Mouse (Mus musculus) neural tube, embryonic 14.5 days (tissue): ENCODE measurements around the gene Ngly1. TPM values are rescaled to one million over a fixed set of nuclear protein-coding genes. Genes with fewer than 3 reads are reported as not detected.

Experiments used
- ATAC-seq: fragments of 200-750 bp; cut with Nextera tagmentation; 2 replicates; pipeline ENCODE4 v1.8.0; 2017; ENCODE audit warnings: low read depth, mild to moderate bottlenecking, moderate TSS enrichment, moderate library complexity
- H3K27ac ChIP-seq: fragments of 300-500 bp; sonication (generic); 2 replicates; pipeline ENCODE4 v1.5.1; 2014; ENCODE audit warnings: low read depth, mild to moderate bottlenecking, control low read depth, low read length, moderate library complexity, mixed read lengths
- H3K27me3 ChIP-seq: fragments of 300-500 bp; sonication (generic); 2 replicates; pipeline ENCODE4 v1.6.1; 2014; ENCODE audit warnings: low read length; ENCODE audit not compliant: control insufficient read depth, insufficient read depth
- H3K36me3 ChIP-seq: fragments of 300-500 bp; sonication (generic); 2 replicates; pipeline ENCODE4 v1.6.1; 2014; ENCODE audit warnings: low read length, mixed read lengths; ENCODE audit not compliant: control insufficient read depth, insufficient read depth
- H3K4me1 ChIP-seq: fragments of 300-500 bp; sonication (generic); 2 replicates; pipeline ENCODE4 v1.6.1; 2014; ENCODE audit warnings: low read length; ENCODE audit not compliant: control insufficient read depth, insufficient read depth
- H3K4me2 ChIP-seq: fragments of 300-500 bp; sonication (generic); 2 replicates; pipeline ENCODE4 v1.6.1; 2014; ENCODE audit warnings: mild to moderate bottlenecking, low read depth, low read length, control low read depth
- H3K4me3 ChIP-seq: fragments of 300-500 bp; sonication (generic); 2 replicates; pipeline ENCODE4 v1.5.1; 2014; ENCODE audit warnings: low read depth, low read length, control low read depth, mixed read lengths
- H3K9ac ChIP-seq: fragments of 300-500 bp; sonication (generic); replicated peaks from 2 replicates; pipeline ENCODE4 v1.6.1; 2014; ENCODE audit warnings: low read depth, mild to moderate bottlenecking, control low read depth, low read length, mixed read lengths
- H3K9me3 ChIP-seq: fragments of 300-500 bp; sonication (generic); 2 replicates; pipeline ENCODE4 v1.6.1; 2016; ENCODE audit warnings: low read length; ENCODE audit not compliant: control insufficient read depth
- WGBS: fragments of 180-500 bp; shearing (Covaris S2); extraction: QIAGEN DNeasy Blood & Tissue Kit; methylation state at CpG from one replicate; pipeline ENCODE4 v1.1.7; 2014; 5-methylcytosine and 5-hydroxymethylcytosine counted together
- polyA plus RNA-seq: library from polyadenylated mRNA; unstranded; fragments of >200 nt; fragmentation: Nextera tagmentation; extraction: Ambion mirVana; gene quantifications from 2 replicates; pipeline ENCODE4 v1.2.1, GENCODE M21; 2014

Ngly1 gene
- polyA plus RNA-seq, 1 experiment from 2014 or later = 27.5 TPM

- Histone ChIP-seq H3K9me3 (no peaks in the 10 kb centered on the region), H3K36me3 (no peaks in the 10 kb centered on the region), H3K27ac (0 out of 2 replicates have a peak overlapping the region, but pooled peaks have one; percentile 71), H3K4me3 (peak overlapping the region; percentile 82), H3K9ac (peak overlapping the region; percentile 91), H3K4me1 (peaks cover 8% of the 10 kb centered on the region), H3K4me2 (peak overlapping the region; percentile 87), H3K27me3 (no peaks in the 10 kb centered on the region)
- WGBS = 16% methylated on average over 9 of the region's 9 CpGs
- peak; percentile 45 for ATAC-seq
These were observed 400 bp upstream of the Ngly1 start for GRCm38 (mm10) chr14:16248603-16249157.

GRCm38 (mm10) chr14:16250099-16250498 lies 1.0 kb downstream of the Ngly1 start:
- Histone ChIP-seq H3K4me1 (peaks cover 4% of the 10 kb centered on the region; the same call in 1 of the 2 replicates), H3K9ac (peak overlapping the region; percentile 91), H3K36me3 (0 out of 2 replicates have a peak, but pooled peaks cover 4% of the 10 kb centered on the region), H3K9me3 (no peaks in the 10 kb centered on the region), H3K4me2 (peak overlapping the region; percentile 87), H3K27me3 (no peaks in the 10 kb centered on the region), H3K27ac (no peak overlapping the region), H3K4me3 (peak overlapping the region; percentile 82)
- no peak for ATAC-seq
- 75% methylated on average over 3 of the region's 3 CpGs for WGBS

- no peak overlapping the region for H3K9ac ChIP-seq
- 95% methylated on average over 3 of the region's 3 CpGs for WGBS
- no peak overlapping the region for H3K27ac ChIP-seq
- ATAC-seq = no peak
- no peak overlapping the region for H3K4me3 ChIP-seq
- H3K36me3 ChIP-seq = peaks cover 7% of the 10 kb centered on the region; the same call in 1 of the 2 replicates
- H3K4me2 ChIP-seq = no peak overlapping the region
- H3K9me3 ChIP-seq = no peaks in the 10 kb centered on the region
- no peaks in the 10 kb centered on the region for H3K4me1 ChIP-seq
- no peaks in the 10 kb centered on the region for H3K27me3 ChIP-seq
These were observed 6.7 kb downstream of the Ngly1 start for GRCm38 (mm10) chr14:16255745-16256144.

GRCm38 (mm10) chr14:16256209-16256608 lies 7.1 kb downstream of the Ngly1 start:
- H3K9me3 ChIP-seq = no peaks in the 10 kb centered on the region
- H3K27ac ChIP-seq = no peak overlapping the region
- H3K27me3 ChIP-seq = no peaks in the 10 kb centered on the region
- ATAC-seq = no peak
- H3K4me2 ChIP-seq = no peak overlapping the region
- 88% methylated on average over 2 of the region's 2 CpGs for WGBS
- H3K4me1 ChIP-seq = no peaks in the 10 kb centered on the region
- no peak overlapping the region for H3K9ac ChIP-seq
- peaks cover 7% of the 10 kb centered on the region; the same call in 1 of the 2 replicates for H3K36me3 ChIP-seq
- H3K4me3 ChIP-seq = no peak overlapping the region

- 72% methylated on average over 6 of the region's 6 CpGs for WGBS
- Histone ChIP-seq H3K4me2 (no peak overlapping the region), H3K27ac (no peak overlapping the region), H3K36me3 (peaks cover 3% of the 10 kb centered on the region), H3K4me3 (no peak overlapping the region), H3K4me1 (no peaks in the 10 kb centered on the region), H3K9ac (no peak overlapping the region), H3K27me3 (no peaks in the 10 kb centered on the region), H3K9me3 (no peaks in the 10 kb centered on the region)
- ATAC-seq = no peak
These were observed 11.5 kb downstream of the Ngly1 start for GRCm38 (mm10) chr14:16260541-16260940.

GRCm38 (mm10) chr14:16261869-16262268 lies 12.8 kb downstream of the Ngly1 start:
- Histone ChIP-seq H3K4me2 (no peak overlapping the region), H3K4me3 (no peak overlapping the region), H3K9ac (no peak overlapping the region), H3K27ac (no peak overlapping the region), H3K4me1 (no peaks in the 10 kb centered on the region), H3K27me3 (no peaks in the 10 kb centered on the region), H3K36me3 (no peaks in the 10 kb centered on the region; the same call in 1 of the 2 replicates), H3K9me3 (no peaks in the 10 kb centered on the region)
- WGBS = 94% methylated on average over 3 of the region's 3 CpGs
- ATAC-seq = no peak

- Histone ChIP-seq H3K27ac (no peak overlapping the region), H3K9ac (no peak overlapping the region), H3K9me3 (no peaks in the 10 kb centered on the region), H3K4me1 (no peaks in the 10 kb centered on the region), H3K27me3 (no peaks in the 10 kb centered on the region), H3K4me2 (no peak overlapping the region), H3K4me3 (no peak overlapping the region), H3K36me3 (no peaks in the 10 kb centered on the region; the same call in 1 of the 2 replicates)
- no peak for ATAC-seq
- 90% methylated on average over 5 of the region's 5 CpGs for WGBS
These were observed 17.9 kb downstream of the Ngly1 start for GRCm38 (mm10) chr14:16267028-16267427.

GRCm38 (mm10) chr14:16269776-16270175 lies 20.7 kb downstream of the Ngly1 start:
- 93% methylated on average over 2 of the region's 2 CpGs for WGBS
- no peak overlapping the region for H3K9ac ChIP-seq
- no peak for ATAC-seq

GRCm38 (mm10) chr14:16273677-16274076 lies 24.6 kb downstream of the Ngly1 start:
- Histone ChIP-seq H3K27ac (no peak overlapping the region), H3K36me3 (no peaks in the 10 kb centered on the region), H3K27me3 (no peaks in the 10 kb centered on the region), H3K4me3 (no peak overlapping the region), H3K9ac (no peak overlapping the region), H3K4me2 (no peak overlapping the region), H3K9me3 (no peaks in the 10 kb centered on the region), H3K4me1 (no peaks in the 10 kb centered on the region)
- 92% methylated on average over 3 of the region's 3 CpGs for WGBS
- ATAC-seq = no peak

More at GRCm38 (mm10) chr14:16269776-16270175, 20.7 kb downstream of the Ngly1 start:
- no peak overlapping the region for H3K4me2 ChIP-seq
- no peaks in the 10 kb centered on the region for H3K36me3 ChIP-seq
- H3K27me3 ChIP-seq = no peaks in the 10 kb centered on the region
- H3K4me1 ChIP-seq = no peaks in the 10 kb centered on the region
- H3K27ac ChIP-seq = no peak overlapping the region
- H3K9me3 ChIP-seq = no peaks in the 10 kb centered on the region
- H3K4me3 ChIP-seq = no peak overlapping the region
